Mouse (Mus musculus) thymus, adult 2 months (tissue): Measurements from ENCODE around the gene Wbp1l.

Source experiments
- CTCF ChIP-seq: fragments of 200-500 bp; IDR thresholded peaks from 2 replicates; pipeline ENCODE4 v1.5.1; 2012; ENCODE audit warnings: mild to moderate bottlenecking, control low read depth, low read length, moderate library complexity, borderline replicate concordance; ENCODE audit not compliant: control insufficient read depth, poor library complexity, insufficient read depth; ENCODE audit errors: extremely low read depth
- POLR2A ChIP-seq: fragments of 200-500 bp; IDR thresholded peaks from 2 replicates; pipeline ENCODE4 v1.6.1; 2012; ENCODE audit warnings: mild to moderate bottlenecking, low read length, control low read depth, moderate library complexity; ENCODE audit not compliant: control insufficient read depth, poor library complexity, insufficient read depth; ENCODE audit errors: extremely low read depth

DNA sequence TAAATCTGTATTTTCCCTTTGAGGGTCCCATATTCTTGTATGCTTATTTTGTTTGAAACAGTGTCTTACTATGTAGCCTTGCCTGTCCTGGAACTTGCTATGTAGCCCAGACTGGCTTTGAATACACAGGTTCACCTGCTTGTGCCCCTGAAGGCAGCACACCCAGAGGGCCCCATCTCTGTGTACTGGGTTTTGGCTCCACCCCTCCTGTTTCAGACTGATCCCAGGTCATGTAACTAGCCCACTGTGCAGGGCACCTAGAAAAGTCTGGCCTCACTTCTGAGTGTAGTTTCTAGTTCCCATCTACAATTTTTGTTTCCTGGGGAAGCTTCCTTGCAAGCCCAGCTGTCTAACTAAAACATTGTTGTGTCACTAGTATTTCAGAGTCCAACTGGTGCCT lies 40.2 kb downstream of the Wbp1l start:
- no peak for TF ChIP-seq CTCF
- TF ChIP-seq POLR2A: no peak
